Mouse (Mus musculus): Measurements from ENCODE around the gene Slc6a1. TPM values are rescaled to one million over a fixed set of nuclear protein-coding genes. Genes with fewer than 3 reads are reported as not detected.

Gene Slc6a1
- polyA plus RNA-seq, 1 experiment from 2014 or later: 0.25 TPM

GRCm38 (mm10) chr6:114297260-114298002 lies 15.0 kb downstream of the Slc6a1 start:
- H3K9me3 ChIP-seq (replicated peaks; ENCODE audit: low read length): no peaks in the 10 kb centered on the region
- no peaks in the 10 kb centered on the region for H3K36me3 ChIP-seq (ENCODE audit: insufficient read depth, low read length)
- no peak for TF ChIP-seq CTCF (IDR thresholded peaks at IDR 0.05; ENCODE audit: low read depth)
- 46% methylated on average over 10 of the region's 10 CpGs for WGBS
- DNase-seq (ENCODE audit: low spot score) (no peak), ATAC-seq (replicated peaks; ENCODE audit: low FRiP score, low read depth) (0 out of 2 replicates have a peak, but pooled peaks have one; percentile 21)
- H3K4me2 ChIP-seq (ENCODE audit: low read length): no peak overlapping the region
- H3K27me3 ChIP-seq (ENCODE audit: insufficient read depth, low read length): no peaks in the 10 kb centered on the region
- no peak overlapping the region for H3K4me3 ChIP-seq (replicated peaks; ENCODE audit: low read depth, low read length)
- H3K27ac ChIP-seq: no peak overlapping the region
- H3K4me1 ChIP-seq (replicated peaks; ENCODE audit: insufficient read depth, low read length): no peaks in the 10 kb centered on the region
- no peak overlapping the region for H3K9ac ChIP-seq (ENCODE audit: low read depth, low read length)

GRCm38 (mm10) chr6:114299699-114300098 lies 17.3 kb downstream of the Slc6a1 start:
- H3K4me2 ChIP-seq (ENCODE audit: low read length): no peak overlapping the region
- ATAC-seq (replicated peaks; ENCODE audit: low FRiP score, low read depth): no peak
- no peak for TF ChIP-seq CTCF (IDR thresholded peaks at IDR 0.05; ENCODE audit: low read depth)
- H3K27ac ChIP-seq: no peak overlapping the region
- no peaks in the 10 kb centered on the region for H3K36me3 ChIP-seq (ENCODE audit: insufficient read depth, low read length)
- H3K9me3 ChIP-seq (replicated peaks; ENCODE audit: low read length): no peaks in the 10 kb centered on the region
- no peak overlapping the region for H3K9ac ChIP-seq (ENCODE audit: low read depth, low read length)
- WGBS: 84% methylated on average over 5 of the region's 5 CpGs
- H3K4me1 ChIP-seq (replicated peaks; ENCODE audit: insufficient read depth, low read length): no peaks in the 10 kb centered on the region
- no peak overlapping the region for H3K4me3 ChIP-seq (replicated peaks; ENCODE audit: low read depth, low read length)
- no peak for DNase-seq (ENCODE audit: low spot score)
- no peaks in the 10 kb centered on the region for H3K27me3 ChIP-seq (ENCODE audit: insufficient read depth, low read length)

GRCm38 (mm10) chr6:114300737-114301136 lies 18.3 kb downstream of the Slc6a1 start:
- no peaks in the 10 kb centered on the region for H3K4me1 ChIP-seq (replicated peaks; ENCODE audit: insufficient read depth, low read length)
- no peak for DNase-seq (ENCODE audit: low spot score)
- no peak overlapping the region for H3K9ac ChIP-seq (ENCODE audit: low read depth, low read length)
- no peak overlapping the region for H3K4me3 ChIP-seq (replicated peaks; ENCODE audit: low read depth, low read length)
- no peak overlapping the region for H3K27ac ChIP-seq
- WGBS: 84% methylated on average over 11 of the region's 11 CpGs
- H3K4me2 ChIP-seq (ENCODE audit: low read length): no peak overlapping the region
- no peak for TF ChIP-seq CTCF (IDR thresholded peaks at IDR 0.05; ENCODE audit: low read depth)
- no peaks in the 10 kb centered on the region for H3K27me3 ChIP-seq (ENCODE audit: insufficient read depth, low read length)
- no peak for ATAC-seq (replicated peaks; ENCODE audit: low FRiP score, low read depth)
- H3K36me3 ChIP-seq (ENCODE audit: insufficient read depth, low read length): no peaks in the 10 kb centered on the region
- H3K9me3 ChIP-seq (replicated peaks; ENCODE audit: low read length): no peaks in the 10 kb centered on the region

GRCm38 (mm10) chr6:114304668-114305067 lies 22.2 kb downstream of the Slc6a1 start:
- Histone ChIP-seq H3K36me3 (ENCODE audit: insufficient read depth, low read length) (no peaks in the 10 kb centered on the region), H3K4me3 (replicated peaks; ENCODE audit: low read depth, low read length) (no peak overlapping the region), H3K9ac (ENCODE audit: low read depth, low read length) (no peak overlapping the region), H3K4me1 (replicated peaks; ENCODE audit: insufficient read depth, low read length) (no peaks in the 10 kb centered on the region), H3K9me3 (replicated peaks; ENCODE audit: low read length) (no peaks in the 10 kb centered on the region), H3K27ac (no peak overlapping the region), H3K4me2 (ENCODE audit: low read length) (no peak overlapping the region), H3K27me3 (ENCODE audit: insufficient read depth, low read length) (no peaks in the 10 kb centered on the region)
- DNase-seq (ENCODE audit: low spot score) (no peak), ATAC-seq (replicated peaks; ENCODE audit: low FRiP score, low read depth) (no peak)
- 83% methylated on average over 6 of the region's 6 CpGs for WGBS
- TF ChIP-seq CTCF (IDR thresholded peaks at IDR 0.05; ENCODE audit: low read depth): no peak

- Histone ChIP-seq H3K9me3 (replicated peaks; ENCODE audit: low read length) (no peaks in the 10 kb centered on the region), H3K4me1 (replicated peaks; ENCODE audit: insufficient read depth, low read length) (no peaks in the 10 kb centered on the region), H3K36me3 (ENCODE audit: insufficient read depth, low read length) (no peaks in the 10 kb centered on the region), H3K27me3 (ENCODE audit: insufficient read depth, low read length) (no peaks in the 10 kb centered on the region), H3K27ac (no peak overlapping the region), H3K4me2 (ENCODE audit: low read length) (no peak overlapping the region), H3K4me3 (replicated peaks; ENCODE audit: low read depth, low read length) (no peak overlapping the region), H3K9ac (ENCODE audit: low read depth, low read length) (no peak overlapping the region)
- 73% methylated on average over 5 of the region's 5 CpGs for WGBS
- TF ChIP-seq CTCF (IDR thresholded peaks at IDR 0.05; ENCODE audit: low read depth): no peak
- ATAC-seq (replicated peaks; ENCODE audit: low FRiP score, low read depth) (no peak), DNase-seq (ENCODE audit: low spot score) (no peak)
Measured at GRCm38 (mm10) chr6:114320511-114320910, 38.1 kb downstream of the Slc6a1 start.

- DNase-seq (ENCODE audit: low spot score) (no peak), ATAC-seq (replicated peaks; ENCODE audit: low FRiP score, low read depth) (no peak)
- no peaks in the 10 kb centered on the region for H3K4me1 ChIP-seq (replicated peaks; ENCODE audit: insufficient read depth, low read length)
- peak; percentile 41 for TF ChIP-seq CTCF (IDR thresholded peaks at IDR 0.05; ENCODE audit: low read depth)
- no peaks in the 10 kb centered on the region for H3K9me3 ChIP-seq (replicated peaks; ENCODE audit: low read length)
- H3K4me2 ChIP-seq (ENCODE audit: low read length): no peak overlapping the region
- H3K36me3 ChIP-seq (ENCODE audit: insufficient read depth, low read length): no peaks in the 10 kb centered on the region
- H3K9ac ChIP-seq (ENCODE audit: low read depth, low read length): no peak overlapping the region
- no peak overlapping the region for H3K4me3 ChIP-seq (replicated peaks; ENCODE audit: low read depth, low read length)
- no peak overlapping the region for H3K27ac ChIP-seq
- WGBS: 94% methylated on average over 3 of the region's 3 CpGs
- H3K27me3 ChIP-seq (ENCODE audit: insufficient read depth, low read length): no peaks in the 10 kb centered on the region
Measured at GRCm38 (mm10) chr6:114321146-114321545, 38.7 kb downstream of the Slc6a1 start.

- Histone ChIP-seq H3K27ac (no peak overlapping the region), H3K36me3 (ENCODE audit: insufficient read depth, low read length) (no peaks in the 10 kb centered on the region), H3K9ac (ENCODE audit: low read depth, low read length) (no peak overlapping the region), H3K9me3 (replicated peaks; ENCODE audit: low read length) (no peaks in the 10 kb centered on the region), H3K4me2 (ENCODE audit: low read length) (no peak overlapping the region), H3K27me3 (ENCODE audit: insufficient read depth, low read length) (no peaks in the 10 kb centered on the region), H3K4me1 (replicated peaks; ENCODE audit: insufficient read depth, low read length) (no peaks in the 10 kb centered on the region), H3K4me3 (replicated peaks; ENCODE audit: low read depth, low read length) (no peak overlapping the region)
- 88% methylated on average over 3 of the region's 3 CpGs for WGBS
- TF ChIP-seq CTCF (IDR thresholded peaks at IDR 0.05; ENCODE audit: low read depth): no peak
- no peak for DNase-seq (ENCODE audit: low spot score)
- no peak for ATAC-seq (replicated peaks; ENCODE audit: low FRiP score, low read depth)
Measured at GRCm38 (mm10) chr6:114322914-114323313, 40.5 kb downstream of the Slc6a1 start.

All from kidney, postnatal 0 days (tissue).